Mouse (Mus musculus): ENCODE measurements around the gene Diexf.

- TF ChIP-seq POLR2A (IDR thresholded peaks at IDR 0.05; ENCODE audit: insufficient read depth, low read depth, low read length) (no peak), CTCF (IDR thresholded peaks at IDR 0.05; ENCODE audit: insufficient read depth, low read depth, low read length) (no peak)
Measured at GRCm38 (mm10) chr1:193131311-193131948, 1.4 kb upstream of the Diexf start.

All from olfactory bulb, adult 2 months (tissue).